Mouse (Mus musculus): ENCODE measurements around the gene Plekhh1. TPM values are rescaled to one million over a fixed set of nuclear protein-coding genes. Genes with fewer than 3 reads are reported as not detected.

Plekhh1 gene
- total RNA-seq, 2 experiments from 2014 or later = 1.3 to 2.3 TPM

GRCm38 (mm10) chr12:79034331-79034730 lies 5.4 kb downstream of the Plekhh1 start:
- no peak for DNase-seq

GRCm38 (mm10) chr12:79035349-79035748 lies 6.4 kb downstream of the Plekhh1 start:
- DNase-seq = no peak

- DNase-seq = no peak
Observed at GRCm38 (mm10) chr12:79039708-79040107, 10.7 kb downstream of the Plekhh1 start.

GRCm38 (mm10) chr12:79040201-79040827 lies 11.4 kb downstream of the Plekhh1 start:
- no peak for DNase-seq

GRCm38 (mm10) chr12:79041436-79041835 lies 12.5 kb downstream of the Plekhh1 start:
- DNase-seq = no peak

- peak; percentile 80 for DNase-seq
Observed at GRCm38 (mm10) chr12:79044668-79045067, 15.7 kb downstream of the Plekhh1 start.

- no peak for DNase-seq
Observed at GRCm38 (mm10) chr12:79046171-79046570, 17.2 kb downstream of the Plekhh1 start.

- no peak for DNase-seq
Observed at GRCm38 (mm10) chr12:79047203-79047602, 18.2 kb downstream of the Plekhh1 start.

GRCm38 (mm10) chr12:79048898-79049297 lies 19.9 kb downstream of the Plekhh1 start:
- no peak for DNase-seq

- peak; percentile 22 for DNase-seq
Observed at GRCm38 (mm10) chr12:79049807-79050206, 20.8 kb downstream of the Plekhh1 start.

- DNase-seq = no peak
Observed at GRCm38 (mm10) chr12:79050545-79051212, 21.7 kb downstream of the Plekhh1 start.

GRCm38 (mm10) chr12:79052073-79052472 lies 23.1 kb downstream of the Plekhh1 start:
- no peak for DNase-seq

- no peak for DNase-seq
Observed at GRCm38 (mm10) chr12:79055276-79055675, 26.3 kb downstream of the Plekhh1 start.

- DNase-seq = no peak
Observed at GRCm38 (mm10) chr12:79059573-79059972, 30.6 kb downstream of the Plekhh1 start.

- DNase-seq = no peak
Observed at GRCm38 (mm10) chr12:79060134-79060533, 31.2 kb downstream of the Plekhh1 start.

GRCm38 (mm10) chr12:79060766-79061652 lies 32.0 kb downstream of the Plekhh1 start:
- DNase-seq = no peak

GRCm38 (mm10) chr12:79064451-79064850 lies 35.5 kb downstream of the Plekhh1 start:
- DNase-seq = no peak

GRCm38 (mm10) chr12:79066431-79066830 lies 37.5 kb downstream of the Plekhh1 start:
- DNase-seq = no peak

- DNase-seq = peak; percentile 46
Observed at GRCm38 (mm10) chr12:79067526-79067925, 38.6 kb downstream of the Plekhh1 start.

- DNase-seq = no peak
Observed at GRCm38 (mm10) chr12:79068306-79068705, 39.3 kb downstream of the Plekhh1 start.

- no peak for DNase-seq
Observed at GRCm38 (mm10) chr12:79069187-79069608, 40.2 kb downstream of the Plekhh1 start.

- DNase-seq = no peak
Observed at GRCm38 (mm10) chr12:79069916-79070315, 41.0 kb downstream of the Plekhh1 start.

All from gastrocnemius, postnatal 25 days (tissue).